Mouse (Mus musculus): ENCODE data around the gene Ppfia1. TPM values are rescaled to one million over a fixed set of nuclear protein-coding genes. Genes with fewer than 3 reads are reported as not detected.

The Ppfia1 gene
- 26.8 and 27.6 TPM in 2 replicates for polyA plus RNA-seq (2015; fragmentation: Nextera tagmentation; extraction: Ambion mirVana)

- Histone ChIP-seq H3K4me1 (replicated peaks) (peaks cover 35% of the 10 kb centered on the region), H3K9ac (peak within 1 kb of the TSS; percentile 97), H3K9me3 (no peaks in the 10 kb centered on the region), H3K4me3 (peak within 1 kb of the TSS; percentile 94), H3K36me3 (peaks cover 28% of the 10 kb centered on the region), H3K27ac (peak within 1 kb of the TSS; percentile 82), H3K4me2 (peak within 1 kb of the TSS; percentile 85), H3K27me3 (peaks cover 17% of the 10 kb centered on the region)
- ATAC-seq (ENCODE audit: low FRiP score): peak; percentile 95
- under 1% methylated on average over 88 of the region's 97 CpGs for WGBS
Measured at GRCm38 (mm10) chr7:144553237-144554122, at the start of gene Ppfia1. Ppfia1 (minus strand) TSS chr7:144553729.

- ATAC-seq (ENCODE audit: low FRiP score): no peak
- no peak overlapping the region for H3K9ac ChIP-seq
- H3K4me2 ChIP-seq: no peak overlapping the region
- 0 out of 2 replicates have a peak, but pooled peaks cover 8% of the 10 kb centered on the region for H3K4me1 ChIP-seq (replicated peaks)
- 17% methylated on average over 6 of the region's 6 CpGs for WGBS
- no peak overlapping the region for H3K27ac ChIP-seq
- no peaks in the 10 kb centered on the region for H3K9me3 ChIP-seq
- no peak overlapping the region for H3K4me3 ChIP-seq
- H3K36me3 ChIP-seq: no peaks in the 10 kb centered on the region
- H3K27me3 ChIP-seq: no peaks in the 10 kb centered on the region
Measured at GRCm38 (mm10) chr7:144600333-144600900, 46.9 kb upstream of the Ppfia1 start.

DNA sequence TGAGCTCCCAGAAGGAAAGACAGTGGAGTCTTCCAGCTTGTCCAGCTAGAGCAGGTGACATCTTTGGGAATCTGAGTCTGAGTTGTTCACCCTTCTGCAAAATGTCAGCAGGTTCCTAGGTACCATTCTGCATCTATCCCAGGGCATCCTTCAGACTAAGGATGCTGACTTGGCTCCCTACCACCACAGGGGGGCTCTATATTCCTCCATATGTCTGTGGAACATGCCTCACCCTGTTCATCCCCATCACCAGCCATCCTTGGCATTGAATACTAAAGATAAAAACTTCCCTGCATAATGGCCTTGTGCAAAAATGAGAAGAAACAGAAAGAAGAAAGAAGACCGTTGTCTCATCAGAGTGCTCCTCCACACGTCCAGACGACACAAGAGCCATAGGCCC lies 36.0 kb upstream of the Ppfia1 start:
- 77% methylated on average over 3 of the region's 3 CpGs for WGBS
- H3K4me2 ChIP-seq: no peak overlapping the region
- no peaks in the 10 kb centered on the region for H3K4me1 ChIP-seq (replicated peaks)
- H3K36me3 ChIP-seq: no peaks in the 10 kb centered on the region
- ATAC-seq (ENCODE audit: low FRiP score): no peak
- H3K9ac ChIP-seq: no peak overlapping the region
- no peak overlapping the region for H3K27ac ChIP-seq
- H3K4me3 ChIP-seq: no peak overlapping the region
- H3K27me3 ChIP-seq: peaks cover 13% of the 10 kb centered on the region
- H3K9me3 ChIP-seq: no peaks in the 10 kb centered on the region

- Histone ChIP-seq H3K9ac (no peak overlapping the region), H3K27ac (no peak overlapping the region), H3K27me3 (peaks cover 15% of the 10 kb centered on the region), H3K9me3 (no peaks in the 10 kb centered on the region), H3K4me2 (no peak overlapping the region), H3K4me3 (no peak overlapping the region), H3K4me1 (replicated peaks) (peaks cover 11% of the 10 kb centered on the region), H3K36me3 (no peaks in the 10 kb centered on the region)
- no peak for ATAC-seq (ENCODE audit: low FRiP score)
- WGBS: 36% methylated on average over 2 of the region's 2 CpGs
Measured at GRCm38 (mm10) chr7:144587291-144587690, 33.8 kb upstream of the Ppfia1 start.

- no peaks in the 10 kb centered on the region for H3K36me3 ChIP-seq
- peaks cover 15% of the 10 kb centered on the region for H3K27me3 ChIP-seq
- 11% methylated on average over 6 of the region's 6 CpGs for whole genome bisulfite sequencing
- no peak for ATAC-seq (ENCODE audit: low FRiP score)
- H3K4me1 ChIP-seq (replicated peaks): peaks cover 20% of the 10 kb centered on the region
- no peak overlapping the region for H3K4me2 ChIP-seq
- H3K9me3 ChIP-seq: no peaks in the 10 kb centered on the region
- H3K27ac ChIP-seq: no peak overlapping the region
- H3K9ac ChIP-seq: no peak overlapping the region
- no peak overlapping the region for H3K4me3 ChIP-seq
Measured at GRCm38 (mm10) chr7:144585648-144586047, 32.1 kb upstream of the Ppfia1 start.

GRCm38 (mm10) chr7:144583619-144584018 lies 30.1 kb upstream of the Ppfia1 start:
- WGBS: 7% methylated on average over 4 of the region's 4 CpGs
- peaks cover 23% of the 10 kb centered on the region for H3K4me1 ChIP-seq (replicated peaks)
- H3K9ac ChIP-seq: no peak overlapping the region
- H3K4me2 ChIP-seq: no peak overlapping the region
- peaks cover 12% of the 10 kb centered on the region; the same call in 1 of the 2 replicates for H3K27me3 ChIP-seq
- H3K36me3 ChIP-seq: peaks cover 19% of the 10 kb centered on the region
- no peak for ATAC-seq (ENCODE audit: low FRiP score)
- no peak overlapping the region for H3K4me3 ChIP-seq
- no peak overlapping the region for H3K27ac ChIP-seq
- no peaks in the 10 kb centered on the region for H3K9me3 ChIP-seq

DNA sequence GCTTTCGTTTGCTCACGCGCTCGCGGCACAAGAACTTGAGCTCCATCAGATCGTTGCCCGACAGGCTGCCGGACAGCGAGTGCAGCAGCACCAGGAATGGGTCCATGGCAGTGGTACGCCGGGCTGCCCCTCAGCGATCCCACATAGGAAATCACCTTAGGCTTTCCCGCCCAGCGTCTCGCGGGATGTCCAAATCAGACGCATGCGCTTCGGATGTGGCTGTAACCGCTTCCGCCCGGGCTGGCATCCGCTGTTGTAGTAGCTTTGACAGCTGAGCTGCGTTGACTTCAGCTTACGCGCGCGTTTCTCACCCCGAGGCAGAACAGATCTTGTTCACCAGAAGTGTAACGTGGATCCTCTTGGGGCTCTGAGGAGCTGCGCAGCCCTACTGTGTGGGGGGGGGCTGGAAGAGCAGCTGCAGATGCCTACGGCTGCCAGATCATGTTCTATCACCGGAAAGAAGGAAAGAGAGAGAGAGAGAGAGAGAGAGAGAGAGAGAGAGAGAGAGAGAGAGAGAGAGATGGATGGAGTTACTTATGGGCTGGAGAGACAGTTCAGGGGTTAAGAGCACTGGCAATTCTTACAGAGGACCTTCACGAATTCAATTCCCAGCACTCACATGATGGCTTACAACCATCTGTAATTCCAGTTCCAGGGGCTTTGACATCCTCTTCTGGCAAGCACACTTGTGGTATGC lies 28.9 kb upstream of the Ppfia1 start, which contains the start of gene Fadd:
Gene Fadd (minus strand): TSS at position 180 of the 697 bp plus-strand sequence.
- Histone ChIP-seq H3K4me1 (replicated peaks) (peaks cover 23% of the 10 kb centered on the region), H3K36me3 (peaks cover 28% of the 10 kb centered on the region), H3K9ac (peak within 1 kb of the TSS; percentile 84), H3K9me3 (no peaks in the 10 kb centered on the region), H3K27me3 (peaks cover 12% of the 10 kb centered on the region; the same call in 1 of the 2 replicates), H3K4me3 (peak within 1 kb of the TSS; percentile 88), H3K27ac (peak within 1 kb of the TSS; percentile 93), H3K4me2 (peak within 1 kb of the TSS; percentile 82)
- under 1% methylated on average over 34 of the region's 34 CpGs for WGBS
- ATAC-seq (ENCODE audit: low FRiP score): peak; percentile 86

DNA sequence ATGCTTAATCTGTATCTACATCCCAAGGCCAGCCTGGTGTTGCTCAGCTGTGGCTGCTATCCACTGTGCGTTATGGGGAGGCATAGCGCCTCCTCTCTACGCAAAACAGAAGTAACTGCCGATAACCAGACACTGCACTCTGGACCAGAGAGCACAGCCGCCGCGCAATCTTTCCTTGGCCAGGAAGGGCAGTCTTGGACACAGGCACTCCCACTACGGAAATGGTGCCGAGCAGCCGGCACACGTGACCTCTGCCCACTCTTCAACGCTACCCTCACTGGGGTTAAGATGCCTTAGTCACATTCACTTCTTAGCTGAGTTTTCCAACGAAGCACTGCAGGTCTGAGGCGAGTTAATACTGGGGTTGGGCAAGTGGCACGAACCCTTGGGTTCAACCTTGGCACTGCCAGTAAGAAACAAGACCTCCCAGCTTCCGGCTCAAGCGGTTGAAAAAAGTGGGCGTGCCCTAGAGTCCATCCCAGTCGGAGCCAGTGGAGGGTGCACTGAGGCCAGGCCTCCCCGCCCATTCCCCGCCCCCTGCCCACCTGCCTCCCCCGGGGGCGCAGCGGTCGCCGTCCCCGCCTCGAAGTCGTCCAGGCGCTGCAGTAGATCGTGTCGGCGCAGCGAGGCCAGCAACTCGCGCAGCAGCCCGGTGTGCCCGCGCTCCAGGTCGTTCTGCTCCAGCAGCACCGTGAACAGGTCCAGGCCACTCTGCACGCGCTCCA lies 28.2 kb upstream of the Ppfia1 start:
- peaks cover 23% of the 10 kb centered on the region for H3K4me1 ChIP-seq (replicated peaks)
- peak overlapping the region; percentile 82 for H3K4me2 ChIP-seq
- H3K9me3 ChIP-seq: no peaks in the 10 kb centered on the region
- 1% methylated on average over 41 of the region's 43 CpGs for WGBS
- H3K36me3 ChIP-seq: peaks cover 29% of the 10 kb centered on the region
- peak overlapping the region; percentile 93 for H3K27ac ChIP-seq
- H3K4me3 ChIP-seq: peak overlapping the region; percentile 88
- H3K27me3 ChIP-seq: peaks cover 12% of the 10 kb centered on the region; the same call in 1 of the 2 replicates
- peak overlapping the region; percentile 84 for H3K9ac ChIP-seq
- peak; percentile 85 for ATAC-seq (ENCODE audit: low FRiP score)

GRCm38 (mm10) chr7:144577876-144578275 lies 24.3 kb upstream of the Ppfia1 start:
- no peaks in the 10 kb centered on the region for H3K9me3 ChIP-seq
- no peaks in the 10 kb centered on the region for H3K27me3 ChIP-seq
- H3K4me3 ChIP-seq: no peak overlapping the region
- no peak overlapping the region for H3K4me2 ChIP-seq
- H3K4me1 ChIP-seq (replicated peaks): peaks cover 16% of the 10 kb centered on the region
- H3K9ac ChIP-seq: no peak overlapping the region
- no peak overlapping the region for H3K27ac ChIP-seq
- peaks cover 29% of the 10 kb centered on the region for H3K36me3 ChIP-seq
- WGBS: 91% methylated on average over 5 of the region's 5 CpGs
- ATAC-seq (ENCODE audit: low FRiP score): no peak

DNA sequence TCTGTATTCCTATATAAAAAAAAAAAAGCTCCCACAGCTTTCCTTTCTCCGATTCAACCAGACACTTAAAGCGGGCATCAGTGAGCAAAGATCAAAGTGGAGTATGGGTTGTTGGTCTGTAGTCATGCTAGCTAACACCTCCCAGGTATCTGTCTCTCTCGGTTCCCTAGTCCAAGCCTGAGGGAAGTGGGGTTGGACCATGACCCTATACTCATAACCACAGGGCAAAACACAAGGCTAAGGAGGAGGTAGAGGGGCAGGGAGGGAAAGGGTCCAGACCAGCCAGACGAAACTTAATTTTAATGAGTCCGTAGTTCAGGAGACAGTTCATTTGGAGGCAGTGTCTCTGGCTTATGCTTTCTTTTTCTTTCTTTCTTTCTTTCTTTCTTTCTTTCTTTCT lies 18.7 kb upstream of the Ppfia1 start:
- H3K27ac ChIP-seq: no peak overlapping the region
- H3K36me3 ChIP-seq: no peaks in the 10 kb centered on the region
- no peak overlapping the region for H3K4me2 ChIP-seq
- H3K9me3 ChIP-seq: no peaks in the 10 kb centered on the region
- 0 out of 2 replicates have a peak, but pooled peaks cover 4% of the 10 kb centered on the region for H3K27me3 ChIP-seq
- 84% methylated on average over 5 of the region's 5 CpGs for WGBS
- H3K4me3 ChIP-seq: no peak overlapping the region
- ATAC-seq (ENCODE audit: low FRiP score): no peak
- no peaks in the 10 kb centered on the region for H3K4me1 ChIP-seq (replicated peaks)
- H3K9ac ChIP-seq: no peak overlapping the region

DNA sequence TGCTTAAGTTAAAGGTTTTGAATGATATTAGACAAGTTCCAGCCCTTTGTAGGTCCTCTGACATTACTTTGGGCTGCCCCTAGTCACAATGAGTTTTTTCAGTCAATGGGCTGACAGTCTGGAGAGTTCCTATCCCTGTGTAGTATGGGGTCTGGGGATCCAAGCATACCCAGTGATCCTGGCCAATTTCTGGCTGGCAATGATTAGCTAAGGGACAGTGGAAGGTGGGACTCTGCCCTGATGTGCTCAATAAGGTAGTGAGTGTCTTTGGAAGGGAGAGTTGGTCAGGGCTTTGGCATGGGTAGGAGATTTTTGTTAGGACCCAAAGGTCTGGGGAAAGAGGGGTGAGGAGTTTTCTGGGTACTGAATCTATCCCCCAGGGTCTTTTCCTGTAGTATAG lies 18.1 kb upstream of the Ppfia1 start:
- Histone ChIP-seq H3K27me3 (0 out of 2 replicates have a peak, but pooled peaks cover 4% of the 10 kb centered on the region), H3K9ac (no peak overlapping the region), H3K4me2 (no peak overlapping the region), H3K9me3 (no peaks in the 10 kb centered on the region), H3K36me3 (no peaks in the 10 kb centered on the region), H3K4me3 (no peak overlapping the region), H3K27ac (no peak overlapping the region), H3K4me1 (replicated peaks) (no peaks in the 10 kb centered on the region)
- ATAC-seq (ENCODE audit: low FRiP score): no peak
